Mouse (Mus musculus) neural tube, embryonic 11.5 days (tissue): ENCODE data around the gene Eogt. TPM values are rescaled to one million over a fixed set of nuclear protein-coding genes. Genes with fewer than 3 reads are reported as not detected.

Experiments
- ATAC-seq: fragments of 200-750 bp; cut with Nextera tagmentation; 2 replicates; pipeline ENCODE4 v1.8.0; 2017; ENCODE audit warnings: moderate number of reproducible peaks, mild to moderate bottlenecking, moderate TSS enrichment, moderate library complexity; ENCODE audit not compliant: insufficient read depth, low FRiP score, low TSS enrichment
- DNase-seq: peaks from one replicate; pipeline ENCODE4 v3.0.0-alpha.2; 2015; ENCODE audit warnings: low spot score
- H3K27ac ChIP-seq: fragments of 300-500 bp; sonication (generic); 2 replicates; pipeline ENCODE4 v1.5.1; 2014; ENCODE audit warnings: low read depth, mild to moderate bottlenecking, low read length
- H3K27me3 ChIP-seq: fragments of 300-500 bp; sonication (generic); 2 replicates; pipeline ENCODE4 v1.6.1; 2014; ENCODE audit warnings: mild to moderate bottlenecking, low read length, mixed read lengths; ENCODE audit not compliant: control insufficient read depth, insufficient read depth
- H3K36me3 ChIP-seq: fragments of 300-500 bp; sonication (generic); 2 replicates; pipeline ENCODE4 v1.6.1; 2014; ENCODE audit warnings: mild to moderate bottlenecking, low read length, moderate library complexity, mixed read lengths; ENCODE audit not compliant: control insufficient read depth, insufficient read depth
- H3K4me1 ChIP-seq: fragments of 300-500 bp; sonication (generic); 2 replicates; pipeline ENCODE4 v1.6.1; 2014; ENCODE audit warnings: low read length, mixed read lengths; ENCODE audit not compliant: control insufficient read depth, insufficient read depth
- H3K4me2 ChIP-seq: fragments of 300-500 bp; sonication (generic); 2 replicates; pipeline ENCODE4 v1.6.1; 2014; ENCODE audit warnings: low read depth, mild to moderate bottlenecking, moderate library complexity
- H3K4me3 ChIP-seq: fragments of 300-500 bp; sonication (generic); 2 replicates; pipeline ENCODE4 v1.5.1; 2014; ENCODE audit warnings: low read depth, low read length
- H3K9ac ChIP-seq: fragments of 300-500 bp; sonication (generic); 2 replicates; pipeline ENCODE4 v1.6.1; 2014; ENCODE audit warnings: mild to moderate bottlenecking, low read length
- H3K9me3 ChIP-seq: fragments of 300-500 bp; sonication (generic); 2 replicates; pipeline ENCODE4 v1.6.1; 2016; ENCODE audit warnings: low read length; ENCODE audit not compliant: control insufficient read depth
- WGBS: fragments of 180-500 bp; shearing (Covaris S2); extraction: QIAGEN DNeasy Blood & Tissue Kit; methylation state at CpG from one replicate; pipeline ENCODE4 v1.1.7; 2014; 5-methylcytosine and 5-hydroxymethylcytosine counted together
- polyA plus RNA-seq: library from polyadenylated mRNA; unstranded; fragments of >200 nt; fragmentation: Nextera tagmentation; extraction: Ambion mirVana; gene quantifications from 2 replicates; pipeline ENCODE4 v1.2.1, GENCODE M21; 2014

Eogt gene
- polyA plus RNA-seq, 1 experiment from 2014 or later = 10.7 TPM

DNA sequence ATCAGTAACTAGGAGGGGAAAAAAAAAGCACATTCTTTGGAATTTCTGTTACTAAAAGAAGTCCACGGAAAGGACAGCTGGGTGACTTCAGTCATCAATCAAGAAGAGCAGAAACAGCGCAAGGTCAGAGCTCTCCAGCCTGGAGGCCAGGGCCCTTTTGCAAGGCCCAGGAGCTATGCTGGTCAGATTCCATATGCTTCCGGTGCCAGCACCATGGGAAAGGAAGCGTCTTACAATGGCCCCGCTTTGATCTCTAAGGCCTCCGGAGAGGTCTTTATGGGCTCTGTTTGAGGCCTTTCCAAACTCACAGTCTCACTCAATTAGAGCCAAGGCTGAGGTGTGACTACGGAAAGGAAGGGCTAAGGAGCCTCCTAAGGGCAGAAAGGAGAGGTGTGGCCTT, 4.6 kb downstream of the Eogt start:
- no peak for DNase-seq
- Histone ChIP-seq H3K4me1 (peaks cover 6% of the 10 kb centered on the region; the same call in 1 of the 2 replicates), H3K9me3 (no peaks in the 10 kb centered on the region), H3K9ac (no peak overlapping the region), H3K4me3 (no peak overlapping the region), H3K27ac (no peak overlapping the region), H3K27me3 (no peaks in the 10 kb centered on the region), H3K36me3 (no peaks in the 10 kb centered on the region), H3K4me2 (no peak overlapping the region)
- no peak for ATAC-seq
- WGBS = 16% methylated on average over 7 of the region's 7 CpGs

DNA sequence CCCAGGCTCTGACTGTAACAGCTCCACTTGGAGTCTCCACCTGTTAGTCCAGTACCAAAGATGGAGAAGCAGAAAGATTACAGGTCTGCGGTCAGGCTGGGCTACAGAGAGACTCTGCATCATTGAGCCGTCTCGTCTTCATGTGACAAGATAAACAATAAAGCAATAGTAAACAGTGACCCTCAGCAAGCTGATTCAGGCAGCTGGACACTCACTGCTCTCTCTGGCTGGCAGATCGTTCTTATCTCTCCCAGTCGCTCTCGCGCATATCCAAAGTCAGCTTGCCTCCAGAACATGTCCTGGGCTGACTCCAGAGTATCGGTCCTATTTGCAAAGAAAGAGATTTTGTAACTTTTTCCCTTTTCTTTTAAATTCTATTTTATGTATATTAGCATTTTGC, 6.4 kb downstream of the Eogt start:
- H3K36me3 ChIP-seq = no peaks in the 10 kb centered on the region
- DNase-seq (no peak), ATAC-seq (no peak)
- WGBS = 87% methylated on average over 8 of the region's 8 CpGs
- no peaks in the 10 kb centered on the region for H3K27me3 ChIP-seq
- no peak overlapping the region for H3K27ac ChIP-seq
- no peaks in the 10 kb centered on the region for H3K9me3 ChIP-seq
- H3K4me3 ChIP-seq = no peak overlapping the region
- H3K4me2 ChIP-seq = no peak overlapping the region
- H3K4me1 ChIP-seq = peaks cover 2% of the 10 kb centered on the region; the same call in 1 of the 2 replicates
- no peak overlapping the region for H3K9ac ChIP-seq

DNA sequence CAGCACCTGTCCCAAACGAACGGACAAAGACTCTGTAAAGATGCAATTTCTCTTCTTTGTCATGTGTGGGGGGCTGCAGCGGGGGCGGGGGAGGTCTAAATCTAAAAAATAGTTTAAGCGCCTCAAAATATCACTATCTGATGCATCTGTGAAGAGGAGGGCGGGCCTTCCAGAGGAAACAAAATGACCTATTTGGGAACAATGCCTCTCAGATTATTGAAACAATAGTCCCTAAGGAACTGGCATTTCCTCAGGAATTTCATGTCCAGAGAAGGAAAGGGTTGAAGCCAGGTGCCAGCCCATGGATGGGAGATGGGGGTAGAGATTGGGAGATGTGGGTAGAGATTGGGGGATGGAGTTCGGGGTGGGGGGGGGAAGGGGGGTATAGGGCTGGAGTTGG, 7.2 kb downstream of the Eogt start:
- Histone ChIP-seq H3K27ac (no peak overlapping the region), H3K4me3 (no peak overlapping the region), H3K9me3 (no peaks in the 10 kb centered on the region), H3K27me3 (no peaks in the 10 kb centered on the region), H3K4me2 (no peak overlapping the region), H3K4me1 (no peaks in the 10 kb centered on the region; the same call in 1 of the 2 replicates), H3K9ac (no peak overlapping the region), H3K36me3 (no peaks in the 10 kb centered on the region)
- ATAC-seq (no peak), DNase-seq (no peak)
- WGBS = 85% methylated on average over 7 of the region's 7 CpGs

DNA sequence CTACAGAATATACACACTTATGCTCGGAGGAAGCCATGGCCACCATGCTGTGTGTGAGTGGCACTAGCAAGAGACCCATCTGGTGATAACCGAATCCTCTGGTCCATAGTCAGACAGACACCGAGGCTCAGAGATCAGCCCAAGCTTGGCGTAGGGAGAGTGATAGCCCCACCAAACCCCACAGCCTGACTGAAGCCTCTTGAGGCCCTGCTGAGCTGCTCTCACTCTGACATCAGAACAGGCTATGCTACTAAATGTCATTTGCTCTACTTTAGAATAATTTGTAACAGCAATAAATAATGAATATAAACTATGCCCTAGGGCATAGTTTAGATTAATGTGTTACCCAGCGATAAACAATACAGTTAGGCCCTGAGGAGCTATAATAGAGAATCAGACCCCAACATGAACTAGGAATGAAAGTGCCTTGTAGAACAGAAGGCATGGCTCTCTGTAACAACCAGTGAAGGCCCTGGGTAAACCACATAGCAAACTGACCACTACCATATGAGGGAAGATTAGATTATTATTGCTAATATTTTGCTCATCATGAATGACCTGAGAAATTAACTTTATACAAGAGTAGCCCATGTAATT, 16.2 kb downstream of the Eogt start:
- H3K4me2 ChIP-seq = no peak overlapping the region
- H3K4me3 ChIP-seq = no peak overlapping the region
- WGBS = 63% methylated on average over 5 of the region's 5 CpGs
- no peak for DNase-seq
- no peaks in the 10 kb centered on the region for H3K9me3 ChIP-seq
- no peak overlapping the region for H3K9ac ChIP-seq
- no peaks in the 10 kb centered on the region for H3K4me1 ChIP-seq
- H3K27me3 ChIP-seq = no peaks in the 10 kb centered on the region
- ATAC-seq = no peak
- H3K27ac ChIP-seq = no peak overlapping the region
- no peaks in the 10 kb centered on the region for H3K36me3 ChIP-seq

DNA sequence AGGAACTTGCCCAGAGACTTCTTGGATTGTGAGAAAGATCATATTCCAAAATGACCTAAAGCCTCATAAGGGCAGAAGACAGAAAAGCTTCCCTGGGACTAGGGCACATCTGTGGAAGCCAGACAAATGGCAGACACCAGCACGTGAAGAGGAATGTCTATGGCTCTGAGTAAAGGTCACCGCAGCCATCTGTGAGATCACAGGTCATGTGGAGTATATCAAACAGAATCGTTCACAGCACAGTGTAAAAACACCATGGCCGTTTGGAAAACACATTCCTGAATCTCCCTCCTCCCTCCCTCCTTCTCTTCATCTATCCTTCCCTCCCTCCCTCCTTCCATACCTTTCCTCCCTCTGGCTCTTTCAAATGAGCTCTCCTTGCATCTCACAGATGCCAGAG, 17.2 kb downstream of the Eogt start:
- no peak overlapping the region for H3K9ac ChIP-seq
- ATAC-seq = no peak
- WGBS = 33% methylated on average over 4 of the region's 4 CpGs
- no peak overlapping the region for H3K27ac ChIP-seq
- H3K9me3 ChIP-seq = no peaks in the 10 kb centered on the region
- no peak overlapping the region for H3K4me3 ChIP-seq
- H3K36me3 ChIP-seq = no peaks in the 10 kb centered on the region
- no peaks in the 10 kb centered on the region for H3K4me1 ChIP-seq
- no peak for DNase-seq
- H3K4me2 ChIP-seq = no peak overlapping the region
- H3K27me3 ChIP-seq = no peaks in the 10 kb centered on the region

DNA sequence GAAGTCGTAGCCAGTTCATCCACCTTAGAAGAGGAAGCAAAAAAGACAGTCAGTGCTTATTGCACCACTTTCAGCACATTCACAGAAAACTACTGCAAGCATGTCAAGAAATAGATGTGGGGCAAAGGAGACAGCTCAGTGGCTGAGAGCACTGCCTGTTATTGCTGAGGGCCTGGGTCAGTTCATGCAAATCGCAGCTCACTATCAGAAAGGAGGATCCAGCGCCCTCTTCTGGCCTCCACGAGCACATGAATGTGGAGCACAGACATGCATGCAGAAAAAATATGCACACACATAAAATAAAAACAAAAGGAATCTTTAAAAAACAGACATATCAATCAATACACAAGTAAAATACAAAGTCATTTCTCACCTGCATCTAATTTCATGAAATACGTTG, 18.0 kb downstream of the Eogt start:
- H3K27ac ChIP-seq = no peak overlapping the region
- ATAC-seq = no peak

DNA sequence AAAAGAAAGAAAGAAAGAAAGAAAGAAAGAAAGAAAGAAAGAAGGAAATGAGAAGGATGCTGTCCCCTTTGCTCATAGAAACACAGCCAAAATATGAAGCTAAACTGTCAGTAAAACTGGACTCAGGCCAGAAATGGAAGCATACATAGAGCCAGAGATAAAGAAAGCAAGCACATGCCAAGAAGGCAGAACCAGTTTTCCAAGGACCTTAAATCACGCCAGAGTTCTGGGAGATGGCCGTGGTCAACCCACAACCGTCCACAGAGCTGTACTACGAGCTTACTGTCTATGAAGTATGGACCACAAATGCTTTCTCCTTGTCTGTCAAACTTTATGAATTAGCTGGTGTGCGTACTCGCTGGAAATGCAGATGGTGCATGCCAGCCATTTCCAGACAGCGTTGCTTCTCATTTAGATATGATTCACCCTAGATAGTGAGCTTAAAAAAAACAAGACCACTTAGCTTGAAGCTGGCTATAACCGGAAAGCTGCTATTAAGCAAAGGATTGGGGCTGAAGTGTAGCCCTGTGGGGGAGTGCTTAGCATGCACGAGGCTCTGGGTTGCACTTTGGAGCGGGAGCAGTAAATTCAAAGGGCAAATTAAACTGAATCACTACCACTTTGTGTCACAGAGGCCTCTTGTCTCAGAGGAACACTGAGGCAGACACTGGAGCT, 24.5 kb downstream of the Eogt start:
- Histone ChIP-seq H3K4me3 (no peak overlapping the region), H3K27ac (no peak overlapping the region), H3K9ac (no peak overlapping the region), H3K4me2 (no peak overlapping the region), H3K9me3 (no peaks in the 10 kb centered on the region), H3K27me3 (no peaks in the 10 kb centered on the region), H3K4me1 (no peaks in the 10 kb centered on the region), H3K36me3 (no peaks in the 10 kb centered on the region; the same call in 1 of the 2 replicates)
- 86% methylated on average over 10 of the region's 10 CpGs for WGBS
- no peak for ATAC-seq
- DNase-seq = no peak

More for the DNA sequence above, 18.0 kb downstream of the Eogt start:
- H3K4me1 ChIP-seq = no peaks in the 10 kb centered on the region
- H3K4me3 ChIP-seq = no peak overlapping the region
- DNase-seq = no peak
- no peaks in the 10 kb centered on the region for H3K27me3 ChIP-seq
- no peaks in the 10 kb centered on the region for H3K36me3 ChIP-seq
- 66% methylated on average over 5 of the region's 5 CpGs for WGBS
- no peak overlapping the region for H3K9ac ChIP-seq
- no peak overlapping the region for H3K4me2 ChIP-seq
- no peaks in the 10 kb centered on the region for H3K9me3 ChIP-seq

DNA sequence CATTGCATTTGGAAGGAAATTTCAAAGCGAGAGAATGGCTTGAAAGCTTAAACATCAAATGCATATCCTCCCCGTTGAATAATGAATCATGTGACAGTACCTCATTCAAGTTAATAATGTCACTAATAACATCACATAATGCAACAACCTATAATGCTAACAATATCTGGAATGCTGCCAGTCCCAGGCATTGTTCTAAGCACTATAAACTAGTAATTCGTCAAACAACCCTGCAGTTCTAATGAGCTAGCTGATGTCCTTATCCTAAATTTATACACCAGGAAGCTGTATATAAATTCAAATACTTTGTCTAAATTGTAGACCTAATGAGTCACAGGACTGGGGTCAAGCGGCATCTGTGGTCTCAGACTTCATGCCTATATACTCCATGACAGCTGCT, 28.1 kb downstream of the Eogt start:
- no peaks in the 10 kb centered on the region for H3K9me3 ChIP-seq
- no peaks in the 10 kb centered on the region; the same call in 1 of the 2 replicates for H3K36me3 ChIP-seq
- H3K9ac ChIP-seq = no peak overlapping the region
- H3K4me2 ChIP-seq = no peak overlapping the region
- no peak overlapping the region for H3K4me3 ChIP-seq
- DNase-seq (no peak), ATAC-seq (no peak)
- H3K27me3 ChIP-seq = no peaks in the 10 kb centered on the region
- WGBS = 88% methylated on average over 4 of the region's 4 CpGs
- no peak overlapping the region for H3K27ac ChIP-seq
- H3K4me1 ChIP-seq = no peaks in the 10 kb centered on the region

DNA sequence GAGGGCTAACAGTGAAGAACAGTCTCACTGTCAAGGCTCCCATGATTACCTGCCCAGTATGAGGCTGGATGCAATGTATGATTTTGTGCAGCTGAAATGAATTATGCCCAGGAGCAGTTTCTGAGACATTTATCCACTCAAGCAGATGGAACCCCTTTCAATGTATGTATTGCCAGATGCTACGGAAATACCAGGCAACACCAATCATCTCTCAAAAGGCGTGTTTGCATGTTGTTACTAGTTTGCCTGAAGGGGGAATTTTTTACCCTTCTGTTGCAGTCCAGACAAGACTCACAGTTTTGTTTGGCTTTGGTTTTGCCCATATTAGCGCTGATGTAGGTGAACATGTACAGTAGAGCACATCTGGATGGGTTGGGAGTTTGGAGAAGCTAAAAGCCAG, 30.7 kb downstream of the Eogt start:
- 83% methylated on average over 3 of the region's 3 CpGs for WGBS
- Histone ChIP-seq H3K4me1 (no peaks in the 10 kb centered on the region), H3K27me3 (no peaks in the 10 kb centered on the region), H3K4me3 (no peak overlapping the region), H3K4me2 (no peak overlapping the region), H3K27ac (no peak overlapping the region), H3K9me3 (no peaks in the 10 kb centered on the region), H3K36me3 (no peaks in the 10 kb centered on the region; the same call in 1 of the 2 replicates), H3K9ac (no peak overlapping the region)
- DNase-seq (no peak), ATAC-seq (no peak)
